Mouse (Mus musculus) small intestine, adult 2 months (tissue): ENCODE measurements around the gene Tmcc3. TPM values are rescaled to one million over a fixed set of nuclear protein-coding genes. Genes with fewer than 3 reads are reported as not detected.

ENCODE experiments used
- H3K27ac ChIP-seq: fragments of 200-500 bp; 2 replicates; pipeline ENCODE4 v1.5.1; 2012; ENCODE audit warnings: low read depth, low read length, control low read depth, inconsistent platforms; ENCODE audit not compliant: insufficient read depth
- H3K27me3 ChIP-seq: fragments of 200-500 bp; 2 replicates; pipeline ENCODE4 v1.6.1; 2012; ENCODE audit warnings: mild to moderate bottlenecking, moderate library complexity, low read length, inconsistent platforms; ENCODE audit not compliant: control insufficient read depth, insufficient read depth
- H3K36me3 ChIP-seq: fragments of 200-500 bp; 2 replicates; pipeline ENCODE4 v1.6.1; 2012; ENCODE audit warnings: mild to moderate bottlenecking, low read length, control low read depth, inconsistent platforms; ENCODE audit not compliant: control insufficient read depth, insufficient read depth
- H3K4me1 ChIP-seq: fragments of 200-500 bp; 2 replicates; pipeline ENCODE4 v1.6.1; 2012; ENCODE audit warnings: low read length, inconsistent platforms, mixed read lengths; ENCODE audit not compliant: control insufficient read depth, insufficient read depth, insufficient read length
- H3K4me3 ChIP-seq: fragments of 200-500 bp; 2 replicates; pipeline ENCODE4 v1.5.1; 2012; ENCODE audit warnings: low read depth, mild to moderate bottlenecking, control low read depth, inconsistent platforms, low read length, moderate library complexity
- CTCF ChIP-seq: fragments of 200-500 bp; IDR thresholded peaks from 2 replicates; pipeline ENCODE4 v1.5.1; 2012; ENCODE audit warnings: low read depth, mild to moderate bottlenecking, control low read depth, inconsistent platforms, low read length, moderate library complexity, mixed read lengths; ENCODE audit not compliant: insufficient replicate concordance, insufficient read length; ENCODE audit errors: extremely low read depth
- POLR2A ChIP-seq: fragments of 200-500 bp; IDR thresholded peaks from 2 replicates; pipeline ENCODE4 v1.6.1; 2012; ENCODE audit warnings: low read depth, mild to moderate bottlenecking, control low read depth, inconsistent platforms, low read length, moderate library complexity
- WGBS: fragments of 180-500 bp; shearing (Covaris S2); methylation state at CpG from one replicate; pipeline ENCODE4 v1.1.7; 2018; 5-methylcytosine and 5-hydroxymethylcytosine counted together
- polyA plus RNA-seq: library from polyadenylated mRNA; depleted of rRNA; stranded (reverse); fragments of >200 nt; gene quantifications from 2 replicates; pipeline ENCODE4 v1.2.3, GENCODE M21; 2012

Gene Tmcc3
- polyA plus RNA-seq, 1 experiment: 38.7 TPM

GRCm38 (mm10) chr10:94549511-94550232 lies 237.9 kb downstream of the Tmcc3 start:
- peaks cover 26% of the 10 kb centered on the region; the same call in 1 of the 2 replicates for H3K4me1 ChIP-seq
- 43% methylated on average over 4 of the region's 4 CpGs for WGBS

GRCm38 (mm10) chr10:94550649-94551048 lies 238.9 kb downstream of the Tmcc3 start:
- Histone ChIP-seq H3K4me3 (peak overlapping the region; percentile 34), H3K27me3 (no peaks in the 10 kb centered on the region), H3K36me3 (no peaks in the 10 kb centered on the region), H3K27ac (peak overlapping the region; percentile 81), H3K4me1 (peaks cover 24% of the 10 kb centered on the region)
- peak; percentile 59; the same call in 1 of the 2 replicates for TF ChIP-seq POLR2A
- no peak for TF ChIP-seq CTCF
- 8% methylated on average over 9 of the region's 9 CpGs for WGBS

More at GRCm38 (mm10) chr10:94549511-94550232, 237.9 kb downstream of the Tmcc3 start:
- Histone ChIP-seq H3K27ac (peak overlapping the region; percentile 81), H3K4me3 (no peak overlapping the region), H3K27me3 (no peaks in the 10 kb centered on the region), H3K36me3 (no peaks in the 10 kb centered on the region)
- TF ChIP-seq POLR2A (no peak), CTCF (no peak)

GRCm38 (mm10) chr10:94551065-94551464 lies 239.3 kb downstream of the Tmcc3 start:
- Histone ChIP-seq H3K4me3 (peak overlapping the region; percentile 52), H3K4me1 (peaks cover 23% of the 10 kb centered on the region), H3K27me3 (no peaks in the 10 kb centered on the region), H3K36me3 (0 out of 2 replicates have a peak, but pooled peaks cover under 1% of the 10 kb centered on the region), H3K27ac (peak overlapping the region; percentile 81)
- 22% methylated on average over 2 of the region's 2 CpGs for WGBS
- TF ChIP-seq POLR2A (no peak), CTCF (no peak)

- Histone ChIP-seq H3K27ac (peak overlapping the region; percentile 81), H3K4me3 (peak overlapping the region; percentile 52), H3K36me3 (0 out of 2 replicates have a peak, but pooled peaks cover 2% of the 10 kb centered on the region), H3K27me3 (no peaks in the 10 kb centered on the region), H3K4me1 (peaks cover 20% of the 10 kb centered on the region)
- no peak for TF ChIP-seq CTCF
- TF ChIP-seq POLR2A: no peak; the same call in 1 of the 2 replicates
- WGBS: 43% methylated on average over 6 of the region's 6 CpGs
Observed at GRCm38 (mm10) chr10:94551511-94551910, 239.8 kb downstream of the Tmcc3 start.

- WGBS: 28% methylated on average over 7 of the region's 7 CpGs
- Histone ChIP-seq H3K4me3 (peak overlapping the region; percentile 26; the same call in 1 of the 2 replicates), H3K27ac (peak overlapping the region; percentile 68), H3K4me1 (peaks cover 24% of the 10 kb centered on the region), H3K36me3 (0 out of 2 replicates have a peak, but pooled peaks cover 2% of the 10 kb centered on the region), H3K27me3 (no peaks in the 10 kb centered on the region)
- TF ChIP-seq CTCF: no peak
- no peak for TF ChIP-seq POLR2A
Observed at GRCm38 (mm10) chr10:94551924-94552523, 240.3 kb downstream of the Tmcc3 start.

DNA sequence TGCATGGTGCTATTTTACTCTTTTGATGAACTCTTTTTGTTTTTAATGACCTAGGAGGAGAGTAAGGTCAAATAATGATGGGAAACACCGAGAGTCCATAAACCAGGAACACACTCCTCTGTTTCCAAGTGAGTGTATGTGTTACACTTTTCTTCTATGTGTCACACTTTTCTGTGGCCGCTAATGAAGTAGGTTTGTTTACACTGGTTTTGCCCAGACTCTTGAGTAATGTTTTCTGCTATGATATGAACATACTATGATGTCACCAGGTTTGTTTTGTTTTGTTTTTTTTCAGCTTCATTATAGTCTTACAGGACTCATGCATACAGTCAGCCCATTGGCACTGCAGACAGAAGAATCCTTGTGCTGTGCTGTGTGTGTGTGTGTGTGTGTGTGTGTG lies 243.6 kb downstream of the Tmcc3 start:
- H3K36me3 ChIP-seq: peaks cover 4% of the 10 kb centered on the region; the same call in 1 of the 2 replicates
- 78% methylated on average over 2 of the region's 2 CpGs for WGBS
- H3K27ac ChIP-seq: no peak overlapping the region
- TF ChIP-seq POLR2A: no peak
- no peak for TF ChIP-seq CTCF
- H3K4me3 ChIP-seq: no peak overlapping the region
- peaks cover 26% of the 10 kb centered on the region for H3K4me1 ChIP-seq
- H3K27me3 ChIP-seq: no peaks in the 10 kb centered on the region
